Mouse (Mus musculus) bone marrow macrophage, adult 2 months (primary cell): ENCODE measurements around the gene Cd4.

Experiments
- CTCF ChIP-seq: IDR thresholded peaks from 2 replicates; pipeline ENCODE4 v1.5.1; 2012; ENCODE audit warnings: low read depth, mild to moderate bottlenecking, low read length, moderate library complexity
- POLR2A ChIP-seq: IDR thresholded peaks from 2 replicates; pipeline ENCODE4 v1.6.1; 2012; ENCODE audit warnings: mild to moderate bottlenecking, low read depth, low read length, borderline replicate concordance

DNA sequence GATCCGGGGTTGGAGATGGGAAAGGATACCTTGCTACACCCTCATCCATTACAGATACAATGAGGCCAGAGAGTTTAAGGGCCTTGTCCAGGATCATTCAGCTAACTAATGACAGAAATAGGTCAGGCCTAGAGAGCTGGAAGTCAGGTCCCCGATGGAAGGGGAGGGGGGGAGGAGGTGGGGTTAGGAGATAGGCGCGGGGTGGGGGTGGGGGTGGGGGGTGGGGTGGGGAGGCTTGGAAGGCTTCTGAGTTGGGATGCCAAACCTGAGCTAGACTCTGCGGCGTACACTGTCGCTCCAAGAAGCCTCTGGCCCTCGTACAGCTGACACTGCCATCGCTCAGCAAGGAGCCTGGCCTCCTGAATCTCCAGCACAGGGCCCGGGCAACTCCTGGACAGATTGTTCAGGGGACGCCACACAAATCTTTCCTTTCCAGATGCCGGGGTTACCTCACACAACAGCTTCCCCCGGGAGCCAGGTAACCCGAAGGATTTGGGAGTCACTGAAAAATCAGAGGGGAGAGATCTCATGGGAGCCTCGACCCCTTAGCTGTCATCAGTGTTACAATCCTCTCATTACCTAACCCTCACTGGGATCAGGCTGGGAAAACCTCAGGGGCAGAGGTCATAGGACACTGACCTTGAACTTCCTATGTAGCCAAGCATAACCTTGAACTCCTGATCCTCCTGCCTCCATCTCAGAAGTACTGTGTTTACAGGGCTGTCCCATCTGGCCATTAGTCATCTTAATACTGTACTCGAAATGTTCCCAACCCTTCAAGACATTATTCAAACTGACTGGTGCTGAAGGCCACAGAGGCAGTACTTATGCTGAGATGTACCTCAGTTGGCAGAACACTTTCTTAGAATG is 17.2 kb upstream of the Cd4 start:
- no peak for TF ChIP-seq POLR2A
- no peak for TF ChIP-seq CTCF
